Mouse (Mus musculus) large intestine, adult 2 months (tissue): Measurements from ENCODE around the gene Hist4h4. TPM values are rescaled to one million over a fixed set of nuclear protein-coding genes. Genes with fewer than 3 reads are reported as not detected.

ENCODE experiments used
- DNase-seq: peaks from one replicate; pipeline ENCODE4 v3.0.0-alpha.2; 2012; ENCODE audit warnings: low read depth, low spot score
- WGBS: fragments of 180-500 bp; shearing (Covaris S2); methylation state at CpG from one replicate; pipeline ENCODE4 v1.1.7; 2018; 5-methylcytosine and 5-hydroxymethylcytosine counted together
- polyA plus RNA-seq: library from polyadenylated mRNA; depleted of rRNA; stranded (reverse); fragments of >200 nt; gene quantifications from 2 replicates; pipeline ENCODE4 v1.2.3, GENCODE M21; 2012; rRNA removed

Gene Hist4h4
- polyA plus RNA-seq, 1 experiment = 2.2 TPM

DNA sequence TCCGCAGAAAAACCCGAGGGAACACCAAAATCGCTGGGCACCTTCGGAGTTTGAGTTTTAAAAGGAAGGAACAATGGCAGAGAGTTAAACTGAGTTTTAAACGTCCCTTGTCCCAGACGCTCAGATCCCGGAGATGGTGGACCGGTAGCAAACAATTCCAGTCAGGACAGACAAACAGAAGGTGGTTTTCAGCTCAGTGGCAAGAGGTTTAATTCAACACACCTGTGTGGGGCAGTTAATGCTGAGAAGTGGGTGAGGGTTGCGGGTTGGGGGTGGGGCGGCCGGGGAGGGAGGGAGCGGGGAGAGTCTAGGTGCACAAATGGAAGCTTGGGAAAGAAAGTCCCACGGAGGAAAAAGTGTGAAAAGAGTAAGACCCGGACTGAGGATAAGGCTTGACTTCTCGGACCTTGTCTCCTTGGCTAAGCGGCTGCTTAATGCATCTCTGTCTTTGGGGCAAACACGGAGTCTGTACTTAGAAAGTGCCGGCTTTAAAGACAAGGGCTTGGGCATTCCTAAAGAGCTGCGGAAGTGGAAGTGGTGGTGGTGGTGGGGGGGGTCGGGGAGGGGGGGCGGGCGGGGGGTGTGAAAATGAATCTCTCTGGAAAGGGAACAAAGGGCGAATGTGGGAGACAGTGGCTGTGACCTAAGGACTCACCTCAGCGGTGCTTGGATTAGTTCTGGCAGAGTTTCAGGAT lies 10.2 kb downstream of the Hist4h4 start:
- WGBS = 2% methylated on average over 23 of the region's 24 CpGs
- no peak for DNase-seq

DNA sequence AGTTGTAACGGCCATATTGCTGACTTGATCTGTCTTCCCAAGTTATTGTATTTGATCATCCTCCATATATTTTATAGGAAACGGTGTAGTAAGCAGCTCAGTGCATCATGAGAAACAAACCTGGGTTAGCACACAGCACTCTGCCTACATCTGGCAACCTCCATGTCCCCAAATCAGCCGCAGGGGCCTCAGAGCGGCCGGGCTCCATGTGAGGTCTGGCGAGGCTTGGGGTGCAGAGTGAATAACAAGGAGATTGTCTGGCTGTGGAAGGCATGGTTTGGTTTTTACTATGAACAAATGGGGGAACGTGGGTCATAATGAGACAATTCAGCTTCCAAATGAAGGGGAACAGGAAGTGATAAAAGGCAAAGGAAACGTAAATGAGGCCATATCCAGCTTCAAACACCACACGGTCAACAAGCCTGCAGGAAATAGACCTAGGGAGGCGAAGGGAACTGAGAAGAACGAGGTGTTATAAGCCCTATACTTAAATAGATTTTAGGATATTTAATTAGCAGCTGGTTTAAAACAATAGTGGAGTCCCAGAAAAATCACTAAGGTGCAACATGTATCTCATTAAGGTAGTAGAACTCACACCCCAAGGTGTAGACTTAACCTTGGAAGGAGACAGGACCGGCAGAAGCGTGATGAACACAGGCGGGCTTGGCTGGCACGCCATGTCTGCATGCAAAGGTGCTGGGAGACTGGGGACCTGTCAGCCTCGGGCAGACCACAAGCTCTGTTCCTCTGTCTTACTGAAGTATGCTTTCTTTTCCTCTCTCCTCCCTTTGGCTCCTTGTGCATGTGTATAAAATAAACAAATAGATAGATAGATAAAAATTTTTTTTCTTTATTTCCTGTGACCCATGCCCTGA lies 11.1 kb downstream of the Hist4h4 start:
- WGBS = 29% methylated on average over 16 of the region's 16 CpGs
- no peak for DNase-seq

DNA sequence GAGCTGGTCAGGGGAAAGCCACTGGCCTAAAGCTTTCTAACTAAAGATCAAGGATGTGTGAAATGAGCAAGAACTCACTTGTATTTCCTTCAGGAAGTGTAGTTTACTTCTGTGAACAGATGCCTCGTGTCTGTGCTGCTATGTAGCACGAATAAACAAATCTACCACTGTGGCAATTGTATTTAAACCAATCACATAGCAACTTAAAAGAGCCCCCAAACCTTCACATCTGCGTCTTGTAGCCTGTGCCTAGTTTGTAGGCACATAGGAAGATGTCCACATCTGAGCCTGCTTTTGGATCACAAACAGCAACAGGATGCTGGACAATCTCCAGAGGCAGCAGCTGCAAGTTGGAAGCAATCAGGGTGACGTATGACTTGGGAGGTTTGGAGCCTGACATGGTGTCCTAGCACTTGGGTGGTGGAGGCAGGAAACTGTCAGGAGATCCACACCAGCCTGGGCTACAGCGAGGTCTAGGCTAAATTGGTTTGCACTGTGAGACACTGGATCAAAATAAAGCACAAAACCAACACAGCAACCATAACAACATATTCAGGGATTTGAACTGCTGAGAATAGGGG lies 14.7 kb downstream of the Hist4h4 start:
- DNase-seq = no peak
- 53% methylated on average over 5 of the region's 5 CpGs for WGBS

DNA sequence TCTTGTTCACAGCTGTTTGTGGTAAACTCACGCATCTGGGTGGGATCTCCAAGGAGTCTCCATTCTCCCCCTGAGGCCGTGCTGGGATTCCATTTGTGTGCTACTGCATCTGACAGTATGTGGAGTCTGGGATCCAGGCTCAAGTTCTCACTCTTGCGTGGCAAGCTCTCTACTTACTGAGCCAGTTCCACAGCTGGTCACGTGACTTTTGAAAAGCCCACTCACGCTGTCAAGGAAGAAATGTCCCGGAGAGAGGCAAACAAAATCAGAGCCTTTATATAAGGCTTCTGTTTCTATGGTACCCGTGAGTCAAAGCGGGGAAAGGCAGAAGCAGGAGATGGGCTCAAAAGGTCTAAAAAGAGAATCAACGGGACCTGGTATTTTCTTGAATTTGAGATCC lies 21.5 kb downstream of the Hist4h4 start:
- DNase-seq = no peak
- WGBS = 40% methylated on average over 9 of the region's 9 CpGs

DNA sequence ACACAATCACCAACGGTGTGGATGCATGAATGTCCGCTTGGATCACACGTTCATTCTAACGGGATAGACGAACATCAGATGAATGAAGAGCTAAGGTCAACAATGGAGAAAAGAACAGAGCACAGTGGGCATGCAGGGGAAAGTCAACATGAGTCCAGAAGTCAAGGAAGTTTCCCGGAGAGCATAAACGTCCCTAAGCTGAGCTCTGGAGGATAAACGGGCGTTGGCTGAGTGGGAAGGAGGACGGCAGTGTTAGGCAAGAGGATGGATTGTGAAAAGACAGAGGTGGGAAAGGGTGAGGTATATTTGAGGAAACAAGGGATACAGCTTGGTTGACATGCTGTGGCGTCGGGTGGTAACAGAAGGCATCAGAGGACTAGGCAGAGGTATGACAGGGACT lies 22.1 kb downstream of the Hist4h4 start:
- whole genome bisulfite sequencing = 33% methylated on average over 12 of the region's 12 CpGs
- no peak for DNase-seq

DNA sequence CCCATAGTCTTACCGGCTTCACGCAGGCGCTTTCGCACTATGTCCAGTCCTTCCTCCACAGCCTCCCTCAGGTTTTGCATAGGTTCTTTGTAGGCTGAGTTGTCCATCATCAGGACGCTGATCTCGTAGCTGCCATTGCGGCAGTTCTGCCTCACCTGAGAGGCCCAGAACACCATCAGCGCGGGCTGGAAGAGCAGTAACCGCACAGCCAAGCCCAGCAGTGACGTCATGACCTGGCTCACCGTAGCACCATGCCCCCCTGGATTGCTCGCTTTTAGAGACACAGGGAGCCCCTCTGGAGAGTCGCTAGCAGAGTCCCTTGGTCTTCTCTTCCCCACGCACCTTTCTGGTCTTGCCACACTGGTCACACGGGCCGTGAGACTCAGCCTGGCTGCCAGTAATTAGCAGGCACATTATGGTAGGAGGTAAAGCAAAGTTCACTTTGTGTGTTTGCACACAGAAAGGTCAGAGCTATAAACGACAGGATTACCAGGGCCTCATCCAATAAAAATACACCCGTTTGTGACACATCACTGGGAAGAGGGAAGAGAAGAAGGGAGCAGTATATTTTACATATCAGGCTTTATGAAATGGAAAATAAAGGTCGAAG lies 22.7 kb downstream of the Hist4h4 start, which contains the start of gene Gucy2c:
Gucy2c (minus strand) TSS at position 389 of the 610 bp plus-strand sequence.
- DNase-seq = peak; percentile 89
- WGBS = 30% methylated on average over 20 of the region's 20 CpGs

DNA sequence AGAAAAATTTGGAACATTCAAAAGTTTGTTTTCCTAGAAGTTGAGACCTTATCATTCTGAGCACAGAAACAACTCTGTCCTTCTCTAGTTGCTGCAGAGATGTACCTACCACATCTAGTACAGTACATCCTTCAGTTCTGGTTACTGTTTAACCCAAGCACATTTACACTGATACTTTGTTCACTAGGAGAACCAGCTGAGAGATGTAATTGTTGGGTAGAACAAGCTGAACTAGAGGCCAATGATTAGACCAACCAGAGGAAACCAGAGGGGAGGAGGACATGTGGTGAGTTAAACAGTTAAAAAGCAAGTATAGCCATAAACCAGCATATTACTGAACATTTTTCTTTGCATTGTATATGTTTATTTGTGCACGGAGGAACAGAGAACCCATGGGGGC lies 27.8 kb downstream of the Hist4h4 start:
- DNase-seq = no peak
- WGBS = 30% methylated on average over 1 of the region's 1 CpGs

DNA sequence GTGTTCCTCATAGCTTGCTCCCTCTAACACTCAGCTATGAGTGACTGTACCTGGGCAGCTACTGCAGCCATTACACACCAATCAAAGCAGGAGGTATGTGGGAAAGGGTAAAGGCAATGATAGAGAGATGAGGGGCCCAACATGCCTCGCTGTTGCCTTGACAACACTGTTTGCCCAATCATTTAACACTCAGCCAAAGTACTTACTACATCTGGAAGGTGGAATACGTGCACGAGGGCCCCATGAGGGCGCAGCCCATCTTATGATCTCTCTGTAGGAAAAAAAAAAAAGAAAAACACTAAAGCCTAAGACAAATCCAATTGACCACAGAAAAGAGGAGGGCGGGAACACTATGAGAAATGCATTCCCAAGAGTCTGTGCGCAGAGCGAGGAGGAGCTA lies 34.4 kb downstream of the Hist4h4 start:
- 58% methylated on average over 7 of the region's 7 CpGs for WGBS
- no peak for DNase-seq

DNA sequence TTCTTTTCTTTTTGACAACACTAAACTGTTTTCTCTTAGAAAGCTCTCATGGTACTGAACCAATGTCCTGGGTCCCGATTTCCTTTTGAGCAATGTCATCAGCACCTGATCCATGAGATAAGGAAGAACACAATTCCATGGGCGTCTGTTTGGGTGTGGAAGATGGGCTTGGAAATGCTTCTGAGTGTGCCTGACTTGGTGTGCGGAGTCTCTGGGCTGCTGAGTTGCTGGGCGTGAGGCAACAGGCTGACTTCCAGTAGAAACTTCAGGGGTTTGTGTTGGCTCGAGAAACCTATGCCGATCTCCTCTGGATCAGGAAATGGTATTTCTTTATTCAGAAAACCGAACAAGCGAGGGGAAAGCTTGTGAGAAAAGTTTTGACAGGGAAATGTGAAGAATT lies 35.1 kb downstream of the Hist4h4 start:
- no peak for DNase-seq
- 85% methylated on average over 8 of the region's 8 CpGs for WGBS

DNA sequence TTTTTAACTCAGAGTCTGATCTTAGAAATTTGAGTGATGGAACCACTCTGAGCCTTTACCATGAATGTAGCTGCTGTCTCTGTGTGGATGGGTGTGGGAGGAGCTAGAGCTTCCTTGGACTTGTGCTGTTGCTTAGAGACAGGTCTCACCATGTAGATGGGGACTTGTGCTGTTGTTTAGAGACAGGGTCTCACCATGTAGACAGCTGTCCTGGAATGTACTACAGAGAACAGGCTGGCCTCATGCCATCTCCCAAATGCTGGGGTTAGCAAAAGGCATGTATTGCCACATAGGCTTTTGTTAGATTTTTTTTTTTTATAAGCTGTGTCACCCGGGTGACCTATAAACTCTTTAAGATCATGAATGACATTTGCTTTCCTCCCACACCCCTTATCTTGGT lies 40.3 kb downstream of the Hist4h4 start:
- DNase-seq = no peak
- WGBS = 5% methylated on average over 1 of the region's 1 CpGs

Other genes starting within 250 kb of the Hist4h4 start
- gene Plbd1, start 142.5 kb downstream of the Hist4h4 start, polyA plus RNA-seq = 43.4 and 87.0 TPM in 2 replicates
- gene Gucy2c, start 22.6 kb downstream of the Hist4h4 start, polyA plus RNA-seq = 75.9 and 98.3 TPM in 2 replicates
- 221 and 301 TPM in 2 replicates for gene H2afj, start 3.8 kb upstream of the Hist4h4 start, polyA plus RNA-seq
- gene BC049715, start 23.2 kb upstream of the Hist4h4 start, polyA plus RNA-seq = 0.12 and 0.19 TPM in 2 replicates
- gene Wbp11, start 23.8 kb upstream of the Hist4h4 start, polyA plus RNA-seq = 26.9 and 30.0 TPM in 2 replicates
- not detected in 2 replicates for gene Smco3, start 31.0 kb upstream of the Hist4h4 start, polyA plus RNA-seq
- gene Art4, start 53.3 kb upstream of the Hist4h4 start, polyA plus RNA-seq = 0.60 and 0.64 TPM in 2 replicates
- gene Mgp, start 71.4 kb upstream of the Hist4h4 start, polyA plus RNA-seq = 209 and 260 TPM in 2 replicates
- 0.19 and 0.32 TPM in 2 replicates for gene Erp27, start 117.8 kb upstream of the Hist4h4 start, polyA plus RNA-seq
- 0.01 TPM in 1 of 2 replicates, not detected in the other for gene Pde6h, start 119.4 kb upstream of the Hist4h4 start, polyA plus RNA-seq
- gene Arhgdib, start 137.5 kb upstream of the Hist4h4 start, polyA plus RNA-seq = 54.6 and 61.2 TPM in 2 replicates